Mouse (Mus musculus) embryonic fibroblast, embryonic 13.5 days (primary cell): ENCODE measurements around the gene Ralgps1.

Source experiments
- CTCF ChIP-seq: IDR thresholded peaks from 2 replicates; pipeline ENCODE4 v1.5.1; 2011; ENCODE audit warnings: mild to moderate bottlenecking, control low read depth, low read length, moderate library complexity, borderline replicate concordance; ENCODE audit not compliant: insufficient read depth
- POLR2A ChIP-seq: IDR thresholded peaks from 2 replicates; pipeline ENCODE4 v1.6.1; 2011; ENCODE audit warnings: low read depth, mild to moderate bottlenecking, control low read depth, low read length, moderate library complexity

- no peak for TF ChIP-seq CTCF
- TF ChIP-seq POLR2A: no peak
These were observed 284.5 kb downstream of the Ralgps1 start for GRCm38 (mm10) chr2:33086671-33087363.
